ENCODE assay signal across 8 mouse cellular contexts in genomic region chrX:106027343-106027674, GRCm38 (mm10). TPM values are rescaled to one million over a fixed set of nuclear protein-coding genes. Genes with fewer than 3 reads are reported as not detected.
DNase-seq lines count a peak whose midpoint lies in the region; ATAC-seq and TF ChIP-seq lines count a peak whose summit lies in the region.

No protein-coding gene starts in this region.

- peak overlapping the region; percentile 73 for H3K9ac ChIP-seq in lung, embryonic 16.5 days (ENCODE audit: low read length)
- peak overlapping the region; percentile 75 for H3K9ac ChIP-seq in limb, embryonic 13.5 days

- H3K27ac ChIP-seq in lung, embryonic 16.5 days (ENCODE audit: low read length) = peak overlapping the region; percentile 73; the same call in 1 of the 2 replicates
- peak overlapping the region; percentile 85 for H3K27ac ChIP-seq in forebrain, embryonic 10.5 days
- peak overlapping the region; percentile 48; the same call in 1 of the 2 replicates for H3K27ac ChIP-seq in limb, embryonic 13.5 days
- peak overlapping the region; percentile 27; the same call in 1 of the 2 replicates for H3K27ac ChIP-seq in olfactory bulb, adult 2 months (ENCODE audit: insufficient read depth, low read depth, low read length)

- TF ChIP-seq POLR2A in olfactory bulb, adult 2 months (IDR thresholded peaks at IDR 0.05; ENCODE audit: insufficient read depth, low read depth, low read length) = no peak

- no peak for TF ChIP-seq CTCF in olfactory bulb, adult 2 months (IDR thresholded peaks at IDR 0.05; ENCODE audit: insufficient read depth, low read depth, low read length)

- no peak for DNase-seq in lung, postnatal 4 days
- no peak for DNase-seq in forebrain, embryonic 10.5 days (ENCODE audit: extremely low spot score, low spot score)
- DNase-seq in right cerebral cortex, postnatal 25 days = no peak
- DNase-seq in kidney, adult 18-20 months = no peak
- DNase-seq in right cerebral cortex, adult 18-20 months = no peak

- WGBS in lung, embryonic 16.5 days = 16% methylated on average over 8 of the region's 8 CpGs
- WGBS in forebrain, embryonic 10.5 days = 15% methylated on average over 8 of the region's 8 CpGs
- 15% methylated on average over 8 of the region's 8 CpGs for WGBS in limb, embryonic 13.5 days
- WGBS in olfactory bulb, adult 2 months = 20% methylated on average over 8 of the region's 8 CpGs

- peak overlapping the region; percentile 51 for H3K4me2 ChIP-seq in lung, embryonic 16.5 days (ENCODE audit: low read depth, low read length)
- peak overlapping the region; percentile 62 for H3K4me2 ChIP-seq in limb, embryonic 13.5 days (replicated peaks)

- H3K4me3 ChIP-seq in lung, embryonic 16.5 days (ENCODE audit: low read length) = peak overlapping the region; percentile 60
- H3K4me3 ChIP-seq in forebrain, embryonic 10.5 days = peak overlapping the region; percentile 56
- H3K4me3 ChIP-seq in limb, embryonic 13.5 days = peak overlapping the region; percentile 54
- H3K4me3 ChIP-seq in olfactory bulb, adult 2 months (ENCODE audit: insufficient read depth, low read depth, low read length) = peak overlapping the region; percentile 78

- no peaks in the 10 kb centered on the region for H3K36me3 ChIP-seq in lung, embryonic 16.5 days (ENCODE audit: control insufficient read depth, insufficient read depth, low read length)
- peaks cover 5% of the 10 kb centered on the region for H3K36me3 ChIP-seq in forebrain, embryonic 10.5 days (replicated peaks)
- H3K36me3 ChIP-seq in limb, embryonic 13.5 days = no peaks in the 10 kb centered on the region

- no peak; the same call in 1 of the 2 replicates for ATAC-seq in lung, embryonic 16.5 days (ENCODE audit: low read depth)
- ATAC-seq in limb, embryonic 13.5 days (ENCODE audit: low FRiP score, low read depth) = peak; percentile 9; the same call in 1 of the 2 replicates

- H3K9me3 ChIP-seq in lung, embryonic 16.5 days (ENCODE audit: control insufficient read depth, low read length) = no peaks in the 10 kb centered on the region
- H3K9me3 ChIP-seq in forebrain, embryonic 10.5 days = no peaks in the 10 kb centered on the region
- H3K9me3 ChIP-seq in limb, embryonic 13.5 days = no peaks in the 10 kb centered on the region

- H3K27me3 ChIP-seq in lung, embryonic 16.5 days (ENCODE audit: control insufficient read depth, insufficient read depth, low read depth, low read length) = no peaks in the 10 kb centered on the region
- peaks cover 15% of the 10 kb centered on the region; the same call in 1 of the 2 replicates for H3K27me3 ChIP-seq in forebrain, embryonic 10.5 days (ENCODE audit: poor library complexity, severe bottlenecking)
- H3K27me3 ChIP-seq in limb, embryonic 13.5 days = peaks cover 5% of the 10 kb centered on the region; the same call in 1 of the 2 replicates

- no peaks in the 10 kb centered on the region for H3K4me1 ChIP-seq in lung, embryonic 16.5 days (replicated peaks; ENCODE audit: control insufficient read depth, insufficient read depth, low read length)
- peaks cover 4% of the 10 kb centered on the region; the same call in 1 of the 2 replicates for H3K4me1 ChIP-seq in forebrain, embryonic 10.5 days
- 0 out of 2 replicates have a peak, but pooled peaks cover 6% of the 10 kb centered on the region for H3K4me1 ChIP-seq in limb, embryonic 13.5 days
- no peaks in the 10 kb centered on the region for H3K4me1 ChIP-seq in olfactory bulb, adult 2 months (ENCODE audit: control insufficient read depth, insufficient read depth, low read length)

RNA-seq across cellular contexts. Expression of gene Atp7a, which starts 0.2 kb away (rescaled TPM):
- 26.7 and 27.9 TPM in 2 replicates for polyA plus RNA-seq in lung, embryonic 16.5 days (2015; fragmentation: Nextera tagmentation; extraction: Ambion mirVana)
- 17.9 and 19.2 TPM in 2 replicates for polyA plus RNA-seq in forebrain, embryonic 10.5 days (2016; fragmentation: Nextera tagmentation; extraction: Ambion mirVana)
- 30.4 and 36.7 TPM in 2 replicates for polyA plus RNA-seq in limb, embryonic 13.5 days (2015; fragmentation: Nextera tagmentation; extraction: Ambion mirVana)
- polyA plus RNA-seq in olfactory bulb, adult 2 months (2012; ENCODE audit: insufficient read depth, insufficient read length, low replicate concordance, missing spikeins) = not detected in 2 replicates

RNA-seq across cellular contexts. Expression of gene Cox7b, which starts 11.8 kb away (rescaled TPM):
- polyA plus RNA-seq in lung, embryonic 16.5 days (2015; fragmentation: Nextera tagmentation; extraction: Ambion mirVana) = 347 and 357 TPM in 2 replicates
- polyA plus RNA-seq in forebrain, embryonic 10.5 days (2016; fragmentation: Nextera tagmentation; extraction: Ambion mirVana) = 285 and 325 TPM in 2 replicates
- 357 and 372 TPM in 2 replicates for polyA plus RNA-seq in limb, embryonic 13.5 days (2015; fragmentation: Nextera tagmentation; extraction: Ambion mirVana)
- not detected in 2 replicates for polyA plus RNA-seq in olfactory bulb, adult 2 months (2012; ENCODE audit: insufficient read depth, insufficient read length, low replicate concordance, missing spikeins)

RNA-seq across cellular contexts. Expression of gene Magt1, which starts 15.6 kb away (rescaled TPM):
- polyA plus RNA-seq in lung, embryonic 16.5 days (2015; fragmentation: Nextera tagmentation; extraction: Ambion mirVana) = 66.9 and 67.0 TPM in 2 replicates
- 42.2 and 46.3 TPM in 2 replicates for polyA plus RNA-seq in forebrain, embryonic 10.5 days (2016; fragmentation: Nextera tagmentation; extraction: Ambion mirVana)
- polyA plus RNA-seq in limb, embryonic 13.5 days (2015; fragmentation: Nextera tagmentation; extraction: Ambion mirVana) = 66.6 and 73.4 TPM in 2 replicates
- not detected in 2 replicates for polyA plus RNA-seq in olfactory bulb, adult 2 months (2012; ENCODE audit: insufficient read depth, insufficient read length, low replicate concordance, missing spikeins)

Comparison
In these comparisons a context has a peak if more than half of its experiments do, and no peak if none do; other contexts are left out.
1. H3K27ac ChIP-seq: peak in every context shown above with its lines; median percentile 85 in forebrain, embryonic 10.5 days; 73 in lung, embryonic 16.5 days; 48 in limb, embryonic 13.5 days; 27 in olfactory bulb, adult 2 months.
2. RNA of gene Atp7a, which starts 0.2 kb away (polyA plus RNA-seq): 30.4 to 36.7 TPM in limb, embryonic 13.5 days, 26.7 to 27.9 TPM in lung, embryonic 16.5 days and 17.9 to 19.2 TPM in forebrain, embryonic 10.5 days; not detected in olfactory bulb, adult 2 months; every median in the first group is over 10 times any median in the second.
3. Peak in every context shown above with its lines, with median percentiles within 50 percentile points of each other: H3K4me3 ChIP-seq.